Mouse (Mus musculus): Measurements from ENCODE around the gene Polr2c. TPM values are rescaled to one million over a fixed set of nuclear protein-coding genes. Genes with fewer than 3 reads are reported as not detected.
"Not testable (repeated sequence)": the region's sequence is repeated elsewhere in the genome, so short reads cannot be mapped to it uniquely, and the experiment has no call there.

The Polr2c gene
- total RNA-seq (2015): 44.1 and 46.4 TPM in 2 replicates
- 40.3 and 43.5 TPM in 2 replicates for total RNA-seq (2017)

- ATAC-seq (ENCODE audit: poor library complexity, severe bottlenecking): peak; percentile 92
Measured at GRCm38 (mm10) chr8:94857346-94858173, at the start of gene Polr2c. Polr2c (plus strand) TSS chr8:94857450.

- ATAC-seq (ENCODE audit: poor library complexity, severe bottlenecking): no peak
Measured at GRCm38 (mm10) chr8:94807506-94807905, 49.7 kb upstream of the Polr2c start.

GRCm38 (mm10) chr8:94808372-94808771 is 48.9 kb upstream of the Polr2c start:
- ATAC-seq (ENCODE audit: poor library complexity, severe bottlenecking): no peak

- 0 out of 2 replicates have a peak, but pooled peaks have one; percentile 31 for ATAC-seq (ENCODE audit: poor library complexity, severe bottlenecking)
Measured at GRCm38 (mm10) chr8:94810153-94810552, 47.1 kb upstream of the Polr2c start, which contains the start of gene Ccl17. Ccl17 (plus strand) TSS chr8:94810453.

- no peak for ATAC-seq (ENCODE audit: poor library complexity, severe bottlenecking)
Measured at GRCm38 (mm10) chr8:94810855-94811254, 46.4 kb upstream of the Polr2c start.

DNA sequence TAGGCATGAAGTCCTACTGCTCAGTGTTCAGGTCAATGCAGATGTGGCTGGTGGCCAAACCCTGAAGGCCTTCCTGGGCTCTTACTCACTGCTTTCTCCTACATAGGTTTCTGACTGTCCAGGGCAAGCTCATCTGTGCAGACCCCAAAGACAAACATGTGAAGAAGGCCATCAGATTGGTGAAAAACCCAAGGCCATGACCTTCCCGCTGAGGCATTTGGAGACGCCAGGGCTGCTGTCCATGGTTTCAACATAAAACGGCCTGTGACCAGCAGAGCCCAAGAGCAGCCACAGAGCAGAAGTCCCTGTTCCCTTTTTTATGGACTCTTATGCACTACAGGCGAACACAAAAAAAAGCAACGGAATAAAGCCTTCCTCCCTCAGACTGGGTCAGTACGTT is 45.6 kb upstream of the Polr2c start:
- peak; percentile 79 for ATAC-seq (ENCODE audit: poor library complexity, severe bottlenecking)

- peak; percentile 73 for ATAC-seq (ENCODE audit: poor library complexity, severe bottlenecking)
Measured at GRCm38 (mm10) chr8:94812645-94813098, 44.6 kb upstream of the Polr2c start.

GRCm38 (mm10) chr8:94814556-94814955 is 42.7 kb upstream of the Polr2c start:
- no peak for ATAC-seq (ENCODE audit: poor library complexity, severe bottlenecking)

- ATAC-seq (ENCODE audit: poor library complexity, severe bottlenecking): no peak
Measured at GRCm38 (mm10) chr8:94817933-94818332, 39.3 kb upstream of the Polr2c start.

GRCm38 (mm10) chr8:94819671-94820179 is 37.5 kb upstream of the Polr2c start:
- no peak for ATAC-seq (ENCODE audit: poor library complexity, severe bottlenecking)

DNA sequence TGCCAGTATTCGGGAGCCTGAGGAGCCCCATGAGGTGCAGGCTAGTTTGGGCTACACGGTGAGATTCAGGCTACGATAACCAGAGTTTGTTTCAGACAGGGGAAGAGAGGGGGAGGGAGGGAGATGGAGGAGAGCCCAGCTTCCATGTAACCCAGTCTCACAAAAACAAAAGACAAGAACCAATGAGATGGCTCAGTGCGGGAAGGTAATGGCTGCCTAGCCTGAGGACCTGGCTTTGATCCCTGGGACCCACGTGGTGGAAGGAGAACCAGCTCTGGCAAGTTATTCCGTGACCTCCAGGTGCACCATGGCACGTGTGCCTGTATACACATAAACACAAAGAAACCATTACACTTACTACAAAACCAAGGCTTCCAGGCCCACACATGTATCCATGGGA is 36.7 kb upstream of the Polr2c start:
- no peak for ATAC-seq (ENCODE audit: poor library complexity, severe bottlenecking)

DNA sequence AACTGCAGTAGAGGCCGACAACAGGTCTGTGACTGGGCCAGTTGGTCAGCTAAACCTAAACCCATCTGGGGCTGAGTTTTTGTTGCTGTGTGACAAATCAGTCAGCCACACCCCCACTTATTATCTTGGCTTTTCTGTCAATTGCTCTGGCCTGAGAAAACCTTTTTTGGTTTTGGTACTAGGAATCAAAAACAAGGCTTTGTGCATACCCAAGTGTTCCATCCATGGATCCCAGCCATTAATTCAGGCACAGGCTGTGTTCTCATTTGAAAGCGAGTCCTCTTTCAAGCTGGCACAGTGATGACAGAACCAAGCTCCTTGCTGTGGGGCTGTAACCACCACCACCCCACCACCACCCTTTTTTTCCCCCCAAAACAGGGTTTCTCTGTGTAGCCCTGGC is 35.9 kb upstream of the Polr2c start:
- ATAC-seq (ENCODE audit: poor library complexity, severe bottlenecking): no peak

- ATAC-seq (ENCODE audit: poor library complexity, severe bottlenecking): peak; percentile 78
Measured at GRCm38 (mm10) chr8:94822637-94823560, 34.4 kb upstream of the Polr2c start.

DNA sequence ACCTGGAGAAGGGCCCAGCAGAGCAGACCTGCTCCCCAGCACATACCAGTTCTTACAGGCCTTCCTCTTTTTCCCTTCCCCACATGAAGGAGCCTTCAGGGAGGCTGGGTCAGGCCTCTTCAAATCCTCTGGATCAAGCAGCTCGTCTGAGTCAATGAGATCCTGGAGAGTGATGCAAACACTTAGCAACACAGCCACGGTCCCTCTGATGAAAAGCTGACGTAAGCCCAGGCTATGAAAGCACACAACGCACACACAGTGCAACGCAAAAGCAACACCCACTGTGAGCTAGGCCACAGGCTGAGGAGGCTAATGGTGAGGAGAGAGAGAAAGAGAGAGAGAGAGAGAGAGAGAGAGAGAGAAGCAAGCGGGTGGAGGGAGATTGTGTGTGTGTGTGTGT is 32.1 kb upstream of the Polr2c start:
- no peak for ATAC-seq (ENCODE audit: poor library complexity, severe bottlenecking)

DNA sequence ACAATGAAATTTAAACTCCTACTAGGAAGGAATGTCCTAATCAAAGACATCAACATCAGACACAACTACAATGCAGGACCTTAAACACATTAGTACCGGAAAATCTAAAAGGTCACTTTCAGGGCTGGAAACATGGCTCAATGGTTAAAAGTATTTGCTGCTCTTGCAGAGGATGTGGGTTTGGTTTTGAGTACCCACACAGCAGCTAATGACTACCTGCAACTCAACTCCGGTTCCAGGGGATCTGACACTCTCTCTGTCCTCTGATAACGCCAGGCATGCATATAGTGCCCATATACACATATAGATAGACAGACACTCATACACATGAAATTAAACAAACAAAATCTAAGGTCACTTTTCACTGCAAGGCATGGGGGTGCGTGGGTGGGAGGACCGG is 31.0 kb upstream of the Polr2c start:
- no peak for ATAC-seq (ENCODE audit: poor library complexity, severe bottlenecking)

DNA sequence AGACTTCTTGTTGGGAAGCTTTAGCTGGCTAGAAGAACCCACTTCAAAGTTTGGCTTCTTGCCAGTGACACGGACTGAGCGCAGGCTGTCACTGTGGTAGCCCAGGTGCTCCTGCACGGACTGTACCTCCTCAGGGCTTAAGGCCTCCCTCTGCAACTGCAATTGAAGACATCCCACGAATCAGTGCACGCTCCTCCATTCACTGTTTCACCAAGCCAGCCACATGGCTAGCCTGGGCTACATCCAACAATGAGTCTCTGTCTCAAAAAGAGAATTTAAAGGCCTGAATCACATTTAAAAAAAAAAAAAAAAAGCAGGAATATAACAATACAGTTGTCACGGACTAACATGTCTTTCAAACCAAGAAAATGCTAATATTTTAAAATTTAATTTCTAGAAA is 29.0 kb upstream of the Polr2c start:
- no peak for ATAC-seq (ENCODE audit: poor library complexity, severe bottlenecking)

GRCm38 (mm10) chr8:94833901-94834405 is 23.3 kb upstream of the Polr2c start:
- not testable (repeated sequence) for ATAC-seq (ENCODE audit: poor library complexity, severe bottlenecking)

DNA sequence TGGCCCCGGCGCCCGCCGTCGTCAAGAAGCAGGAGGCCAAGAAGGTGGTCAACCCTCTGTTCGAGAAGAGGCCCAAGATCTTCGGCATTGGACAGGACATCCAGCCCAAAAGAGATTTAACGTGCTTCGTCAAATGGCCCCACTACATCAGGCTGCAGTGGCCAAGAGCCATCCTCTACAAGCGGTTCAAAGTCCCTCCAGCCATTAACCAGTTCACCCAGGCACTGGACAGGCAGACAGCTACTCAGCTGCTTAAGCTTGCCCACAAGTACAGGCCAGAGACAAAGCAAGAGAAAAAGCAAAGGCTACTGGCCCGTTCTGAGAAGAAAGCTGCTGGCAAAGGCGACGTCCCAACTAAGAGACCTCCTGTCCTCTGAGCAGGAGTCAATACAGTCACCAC is 21.5 kb upstream of the Polr2c start:
- not testable (repeated sequence) for ATAC-seq (ENCODE audit: poor library complexity, severe bottlenecking)

DNA sequence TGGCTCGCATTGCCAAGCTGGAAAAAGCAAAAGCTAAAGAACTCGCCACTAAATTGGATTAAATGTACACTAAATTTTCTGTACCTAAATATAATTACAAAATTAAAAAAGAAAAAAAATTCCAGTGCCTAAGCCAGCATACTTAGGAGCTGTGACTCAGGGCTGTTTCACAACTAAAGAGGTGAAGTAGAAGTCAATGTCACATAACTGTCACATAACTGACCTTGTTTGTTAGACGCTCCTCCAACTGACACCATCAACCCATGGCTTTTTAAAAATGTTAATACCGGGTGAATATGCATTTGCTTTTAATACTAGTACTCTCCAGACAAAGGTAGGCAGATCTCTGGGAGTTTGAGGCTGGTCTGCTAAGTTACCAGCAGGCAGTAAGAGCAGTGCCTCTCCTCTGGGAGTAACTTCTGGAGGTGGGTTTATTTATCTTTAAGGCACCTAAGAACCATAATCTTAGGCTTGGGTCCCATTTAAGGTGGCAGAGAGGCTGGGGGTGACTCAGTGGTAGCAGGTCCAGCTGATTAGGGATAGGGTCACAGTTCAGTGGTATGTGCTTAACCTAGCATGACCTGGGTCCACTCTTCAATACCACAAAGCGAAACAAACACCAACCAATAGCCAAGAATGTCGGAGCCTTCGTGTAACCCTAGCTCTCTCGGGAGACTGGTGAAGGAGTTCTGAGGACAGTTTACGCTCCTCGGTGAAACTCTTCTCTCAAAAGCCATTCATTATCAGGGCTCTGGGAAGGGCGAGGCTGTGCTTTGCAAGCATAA is 20.6 kb upstream of the Polr2c start:
- ATAC-seq (ENCODE audit: poor library complexity, severe bottlenecking): no peak
